ENCODE assay signal across 9 mouse cellular contexts in the genomic region with DNA sequence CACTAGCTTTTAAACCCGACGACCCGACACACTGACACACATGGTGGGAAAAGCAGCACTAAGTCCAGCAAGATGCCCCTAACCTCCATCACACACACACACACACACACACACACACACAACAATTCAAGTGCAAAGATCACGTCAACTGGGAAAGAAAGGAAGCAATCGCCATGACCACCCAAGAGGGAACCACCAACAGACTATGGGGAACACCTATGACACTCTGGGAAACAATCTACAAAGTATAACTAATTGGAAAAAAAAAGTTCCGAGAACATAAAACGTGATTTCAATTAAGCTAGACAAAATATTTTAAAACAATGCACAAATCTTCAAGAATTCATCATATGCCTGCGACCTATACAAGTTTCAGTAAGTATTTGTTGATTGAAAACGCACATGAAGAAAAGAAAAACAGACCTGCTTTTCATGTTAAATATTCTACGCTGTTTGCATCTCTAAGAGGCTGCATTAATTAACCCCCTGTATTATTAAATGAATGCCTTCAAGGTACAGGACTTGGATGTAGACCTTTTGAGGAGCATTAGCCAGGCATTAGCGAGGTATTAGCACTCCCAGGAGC. TPM values are rescaled to one million over a fixed set of nuclear protein-coding genes. Genes with fewer than 3 reads are reported as not detected.
A peak's percentile ranks its signal among the peaks of the same experiment; 100 is the strongest.
DNase-seq lines count a peak whose midpoint lies in the region; ATAC-seq and TF ChIP-seq lines count a peak whose summit lies in the region.
"Had no signal": no experiment of that assay in that cellular context is flagged by ENCODE, and none has a peak within 500 bp of the region (broad histone marks: within the 10 kb centered on the region; RNA-seq: fewer than 3 reads in every experiment).

No protein-coding gene starts in this region.

- ATAC-seq in heart, embryonic 11.5 days (replicated peaks; ENCODE audit: insufficient number of reproducible peaks, low FRiP score, low TSS enrichment), result no peak
- no peak for ATAC-seq in midbrain, embryonic 11.5 days (ENCODE audit: low FRiP score)

- H3K27me3 ChIP-seq in heart, embryonic 11.5 days (ENCODE audit: control insufficient read depth, insufficient read depth, low read length), result peaks cover 2% of the 10 kb centered on the region; the same call in 1 of the 2 replicates
- H3K27me3 ChIP-seq in MEL (ENCODE audit: control insufficient read depth in 1 of 2, insufficient read depth in 2 of 2, low read length in 2 of 2), result no peaks in the 10 kb centered on the region
- H3K27me3 ChIP-seq in hindbrain, embryonic 10.5 days (ENCODE audit: insufficient read depth, poor library complexity, severe bottlenecking), result peaks cover 18% of the 10 kb centered on the region
- no peaks in the 10 kb centered on the region; the same call in 1 of the 2 replicates for H3K27me3 ChIP-seq in midbrain, embryonic 11.5 days (ENCODE audit: control insufficient read depth, insufficient read depth, low read length)

- no peak overlapping the region for H3K27ac ChIP-seq in heart, embryonic 11.5 days (ENCODE audit: low read depth, low read length)
- H3K27ac ChIP-seq in MEL (ENCODE audit: control insufficient read depth, low read depth, low read length), result peak overlapping the region; percentile 99
- 0 out of 2 replicates have a peak overlapping the region, but pooled peaks have one; percentile 89 for H3K27ac ChIP-seq in hindbrain, embryonic 10.5 days
- H3K27ac ChIP-seq in midbrain, embryonic 11.5 days (ENCODE audit: low read depth, low read length), result no peak overlapping the region

- H3K9ac ChIP-seq in heart, embryonic 11.5 days (ENCODE audit: low read depth, low read length), result peak overlapping the region; percentile 77
- peak overlapping the region; percentile 77 for H3K9ac ChIP-seq in MEL (ENCODE audit: control insufficient read depth, low read depth, low read length, poor library complexity, severe bottlenecking)
- H3K9ac ChIP-seq in midbrain, embryonic 11.5 days (ENCODE audit: low read length), result peak overlapping the region; percentile 76

- 0 out of 2 replicates have a peak, but pooled peaks cover 3% of the 10 kb centered on the region for H3K36me3 ChIP-seq in heart, embryonic 11.5 days (ENCODE audit: control insufficient read depth, insufficient read depth, low read length)
- peaks cover 5 to 43% of the 10 kb centered on the region in 2 experiments for H3K36me3 ChIP-seq in MEL (ENCODE audit: control insufficient read depth in 1 of 2, insufficient read depth in 2 of 2, low read length in 2 of 2)
- peaks cover 20% of the 10 kb centered on the region for H3K36me3 ChIP-seq in hindbrain, embryonic 10.5 days
- 0 out of 2 replicates have a peak, but pooled peaks cover 2% of the 10 kb centered on the region for H3K36me3 ChIP-seq in midbrain, embryonic 11.5 days (ENCODE audit: control insufficient read depth, insufficient read depth, low read length)

- H3K4me2 ChIP-seq in heart, embryonic 11.5 days, result peak overlapping the region; percentile 94
- H3K4me2 ChIP-seq in midbrain, embryonic 11.5 days, result peak overlapping the region; percentile 87

- no peak for TF ChIP-seq EP300 in MEL (IDR thresholded peaks at IDR 0.05; ENCODE audit: low read depth in 1 of 2, low read length in 2 of 2)

- peak overlapping the region; percentile 88 for H3K4me3 ChIP-seq in heart, embryonic 11.5 days (ENCODE audit: low read depth, low read length)
- H3K4me3 ChIP-seq in MEL (ENCODE audit: control insufficient read depth in 1 of 2, insufficient read depth in 1 of 2, low read depth in 2 of 2, low read length in 2 of 2), result peak overlapping the region; percentile 90 to 92
- H3K4me3 ChIP-seq in hindbrain, embryonic 10.5 days, result peak overlapping the region; percentile 72
- H3K4me3 ChIP-seq in midbrain, embryonic 11.5 days (ENCODE audit: low read depth, low read length), result peak overlapping the region; percentile 65

- H3K9me3 ChIP-seq in heart, embryonic 11.5 days (replicated peaks; ENCODE audit: control insufficient read depth, low read length), result no peaks in the 10 kb centered on the region
- H3K9me3 ChIP-seq in MEL (replicated peaks; ENCODE audit: insufficient read depth, low read length), result no peaks in the 10 kb centered on the region
- 0 out of 2 replicates have a peak, but pooled peaks cover 5% of the 10 kb centered on the region for H3K9me3 ChIP-seq in hindbrain, embryonic 10.5 days
- H3K9me3 ChIP-seq in midbrain, embryonic 11.5 days (ENCODE audit: control insufficient read depth, low read length), result no peaks in the 10 kb centered on the region

- peaks cover 5% of the 10 kb centered on the region; the same call in 1 of the 2 replicates for H3K4me1 ChIP-seq in heart, embryonic 11.5 days (ENCODE audit: control insufficient read depth, insufficient read depth, low read length)
- peaks cover 13 to 31% of the 10 kb centered on the region in 2 experiments for H3K4me1 ChIP-seq in MEL (ENCODE audit: control insufficient read depth in 1 of 2, insufficient read depth in 2 of 2, low read length in 2 of 2)
- peaks cover 10% of the 10 kb centered on the region for H3K4me1 ChIP-seq in hindbrain, embryonic 10.5 days (replicated peaks)
- H3K4me1 ChIP-seq in midbrain, embryonic 11.5 days (ENCODE audit: control insufficient read depth, insufficient read depth, low read length), result peaks cover 2% of the 10 kb centered on the region; the same call in 1 of the 2 replicates

- 40% methylated on average over 11 of the region's 11 CpGs for WGBS in heart, embryonic 11.5 days (ENCODE audit: insufficient replicate concordance)
- 38% methylated on average over 11 of the region's 11 CpGs for WGBS in hindbrain, embryonic 10.5 days
- 32% methylated on average over 11 of the region's 11 CpGs for WGBS in midbrain, embryonic 11.5 days

- no peak for TF ChIP-seq POLR2A in MEL (IDR thresholded peaks at IDR 0.05; ENCODE audit: control insufficient read depth in 1 of 2, insufficient read depth in 1 of 2, low read depth in 1 of 2, low read length in 2 of 2, poor library complexity in 1 of 2)

- no peak for TF ChIP-seq RAD21 in MEL (IDR thresholded peaks at IDR 0.05; ENCODE audit: low read depth, low read length)

- no peak for TF ChIP-seq CTCF in MEL (IDR thresholded peaks at IDR 0.05 in 2 of 3, conservative IDR thresholded peaks at IDR 0.05 in 1 of 3; ENCODE audit: control insufficient read depth in 1 of 3, insufficient read depth in 1 of 3, low read depth in 2 of 3, low read length in 3 of 3, poor library complexity in 1 of 3, severe bottlenecking in 1 of 3)

- DNase-seq in heart, adult 8-10 months (ENCODE audit: low spot score), result no peak
- peak; percentile 56 for DNase-seq in MEL (ENCODE audit: low read depth, low spot score)
- peak; percentile 11 for DNase-seq in hindbrain, embryonic 10.5 days (ENCODE audit: low spot score)
- no peak for DNase-seq in midbrain, embryonic 11.5 days (ENCODE audit: low spot score, missing footprints)
- no peak for DNase-seq in thymus, postnatal 4 days
- no peak for DNase-seq in cerebellum, postnatal 25 days
- no peak for DNase-seq in adrenal gland, postnatal 25 days
- DNase-seq: right cerebral cortex, postnatal 4 days had no signal

- peaks cover 70% of the 10 kb centered on the region for H3K79me2 ChIP-seq in MEL (ENCODE audit: control insufficient read depth, insufficient read depth, low read length, poor library complexity)

TF ChIP-seq in MEL, 35 proteins besides CTCF, POLR2A, EP300 and RAD21:
- peak; percentile 49; the same call in 1 of the 2 replicates for TF ChIP-seq MAX (IDR thresholded peaks at IDR 0.05; ENCODE audit: low read length)
- peak; percentile 32; the same call in 1 of the 2 replicates for TF ChIP-seq MYC (IDR thresholded peaks at IDR 0.05; ENCODE audit: low read depth, low read length)
- TF ChIP-seq CHD1 (IDR thresholded peaks at IDR 0.05; ENCODE audit: low read depth, low read length), result peak; percentile 85
- peak; percentile 59; the same call in 1 of the 2 replicates for TF ChIP-seq SIN3A (IDR thresholded peaks at IDR 0.05; ENCODE audit: low read length)
- TF ChIP-seq KAT2A (conservative IDR thresholded peaks at IDR 0.05; ENCODE audit: low read depth, low read length), result no peak

RNA-seq across cellular contexts. Expression of gene Atp7b, which starts 0.9 kb away (rescaled TPM):
- 2.9 and 3.6 TPM in 2 replicates for polyA plus RNA-seq in heart, embryonic 11.5 days (2014; fragmentation: Nextera tagmentation; extraction: Ambion mirVana)
- total RNA-seq in heart, adult 8-10 months (2022), result under 1 TPM; 0.09 to 0.13 (median 0.12) TPM
- total RNA-seq in MEL (2012; rRNA removed), result 28.7 and 32.5 TPM in 2 replicates
- 10 to 100 TPM in 1 of 2 experiments, not detected in 1; 29.4 TPM for polyA plus RNA-seq in MEL (2012; ENCODE audit: insufficient read depth in 1 of 2, insufficient read length in 2 of 2, low read depth in 1 of 2, low replicate concordance in 2 of 2, missing spikeins in 1 of 2)
- 2.5 TPM in 2 replicates for polyA plus RNA-seq in hindbrain, embryonic 10.5 days (2016; fragmentation: Nextera tagmentation; extraction: Ambion mirVana)
- polyA plus RNA-seq in midbrain, embryonic 11.5 days (2014; fragmentation: Nextera tagmentation; extraction: Ambion mirVana), result 1.8 and 2.0 TPM in 2 replicates
- 1.3 and 1.5 TPM in 2 replicates for total RNA-seq in adrenal gland, postnatal 25 days (2021)

RNA-seq across cellular contexts. Expression of gene Alg11, which starts 1.3 kb away (rescaled TPM):
- polyA plus RNA-seq in heart, embryonic 11.5 days (2014; fragmentation: Nextera tagmentation; extraction: Ambion mirVana), result 27.0 and 31.5 TPM in 2 replicates
- total RNA-seq in heart, adult 8-10 months (2022), result 1 to 10 TPM; 7.3 to 8.8 (median 8.5) TPM
- total RNA-seq in MEL (2012; rRNA removed), result 18.6 and 22.2 TPM in 2 replicates
- 10 to 100 TPM; 17.2 to 55.0 TPM for polyA plus RNA-seq in MEL (2012; ENCODE audit: insufficient read depth in 1 of 2, insufficient read length in 2 of 2, low read depth in 1 of 2, low replicate concordance in 2 of 2, missing spikeins in 1 of 2)
- 30.3 and 34.4 TPM in 2 replicates for polyA plus RNA-seq in hindbrain, embryonic 10.5 days (2016; fragmentation: Nextera tagmentation; extraction: Ambion mirVana)
- 32.5 and 35.9 TPM in 2 replicates for polyA plus RNA-seq in midbrain, embryonic 11.5 days (2014; fragmentation: Nextera tagmentation; extraction: Ambion mirVana)
- total RNA-seq in adrenal gland, postnatal 25 days (2021), result 32.2 and 36.3 TPM in 2 replicates

Comparison
In these comparisons a context has a peak if more than half of its experiments do, and no peak if none do; other contexts are left out.
1. H3K27ac ChIP-seq: peak in MEL (single experiment) and hindbrain, embryonic 10.5 days (single experiment); none in heart, embryonic 11.5 days (single experiment) and midbrain, embryonic 11.5 days (single experiment).
2. DNase-seq: peak in MEL (single experiment) and hindbrain, embryonic 10.5 days (single experiment); none in heart, adult 8-10 months (single experiment), midbrain, embryonic 11.5 days (single experiment), thymus, postnatal 4 days (single experiment), cerebellum, postnatal 25 days (0 of 2) and adrenal gland, postnatal 25 days (single experiment).
3. Peak in every context shown above with its lines, with median percentiles within 50 percentile points of each other: H3K4me3 ChIP-seq and H3K9ac ChIP-seq.